Mouse (Mus musculus) megakaryocyte-erythroid progenitor cell, adult 5 weeks (primary cell): Measurements from ENCODE around the gene Gm8653. TPM values are rescaled to one million over a fixed set of nuclear protein-coding genes. Genes with fewer than 3 reads are reported as not detected.

Source experiments
- polyA plus RNA-seq: library from polyadenylated mRNA; stranded (reverse); fragments of >175 nt; gene quantifications from 2 replicates; pipeline ENCODE4 v1.2.3, GENCODE M21; 2012

The Gm8653 gene
- polyA plus RNA-seq: not detected in 2 replicates

DNA sequence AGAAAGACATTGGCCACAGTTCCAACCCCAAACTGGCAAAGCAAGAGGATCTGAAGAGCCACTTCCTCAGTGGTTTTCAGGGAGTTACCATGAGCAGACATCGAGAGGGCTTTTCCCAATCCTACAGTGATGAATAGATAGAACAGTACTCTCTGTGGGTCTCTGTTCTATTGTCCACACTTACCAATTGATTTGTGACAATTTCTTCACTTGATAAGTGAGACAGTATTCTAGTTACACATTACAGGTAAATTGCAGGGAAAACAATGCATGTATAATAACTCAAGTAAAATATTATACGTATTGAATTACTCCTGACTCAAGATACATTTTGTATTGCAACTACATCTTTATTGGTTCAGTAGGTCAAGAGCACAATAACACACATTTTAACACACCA is at the start of gene Gm8653:
TSS of gene Gm8653 (minus strand) at position 101 of the 400 bp plus-strand sequence.

DNA sequence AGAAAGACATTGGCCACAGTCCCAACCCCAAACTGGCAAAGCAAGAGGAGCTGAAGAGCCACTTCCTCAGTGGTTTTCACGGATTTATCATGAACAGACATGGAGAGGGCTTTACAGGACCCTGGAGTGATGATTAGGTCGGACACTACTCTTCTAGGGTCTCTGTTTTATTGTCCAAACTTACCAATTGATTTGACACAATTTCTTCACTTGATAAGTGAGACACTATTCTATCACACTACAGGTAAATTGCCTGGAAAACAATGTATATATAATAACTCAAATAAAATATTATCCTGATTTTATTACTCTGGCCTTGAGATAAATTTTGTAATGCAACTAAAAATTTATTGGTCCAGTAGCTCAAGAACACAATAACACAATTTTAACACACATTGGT is 28.3 kb upstream of the Gm8653 start, which contains the start of gene Gm8453:
TSS of gene Gm8453 (minus strand) at position 101 of the 400 bp plus-strand sequence.

DNA sequence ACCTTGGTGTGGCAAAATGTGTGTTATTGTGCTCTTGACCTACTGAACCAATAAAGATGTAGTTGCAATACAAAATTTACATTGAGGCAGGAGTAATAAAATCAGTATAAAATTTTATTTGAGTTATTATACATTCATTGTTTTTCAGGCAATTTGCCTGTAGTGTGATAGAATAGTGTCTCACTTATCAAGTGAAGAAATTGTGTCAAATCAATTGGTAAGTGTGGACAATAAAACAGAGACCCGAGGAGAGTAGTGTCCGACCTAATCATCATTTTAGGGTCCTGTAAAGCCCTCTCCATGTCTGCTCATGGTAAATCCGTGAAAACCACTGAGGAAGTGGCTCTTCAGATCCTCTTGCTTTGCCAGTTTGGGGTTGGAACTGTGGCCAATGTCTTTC is 12.0 kb downstream of the Gm8653 start, which contains the start of gene Vmn1r143:
TSS of gene Vmn1r143 (plus strand) at position 301 of the 400 bp plus-strand sequence.

DNA sequence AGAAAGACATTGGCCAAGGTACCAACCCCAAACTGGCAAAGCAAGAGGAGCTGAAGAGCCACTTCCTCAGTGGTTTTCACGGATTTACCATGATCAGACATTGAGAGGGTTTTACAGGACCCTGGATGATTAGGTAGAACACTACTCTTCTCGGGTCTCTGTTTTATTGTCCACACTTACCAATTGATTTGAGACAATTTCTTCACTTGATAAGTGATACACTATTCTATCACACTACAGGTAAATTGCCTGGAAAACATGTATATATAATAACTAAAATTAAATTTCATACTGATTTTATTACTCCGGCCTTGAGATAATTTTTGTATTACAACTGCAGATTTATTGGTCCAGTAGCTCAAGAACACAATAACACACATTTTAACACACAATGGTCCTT is 37.1 kb downstream of the Gm8653 start, which contains the start of gene Vmn1r142:
TSS of gene Vmn1r142 (minus strand) at position 101 of the 400 bp plus-strand sequence.

Other genes with a start within 250 kb of the Gm8653 start
- not detected in 2 replicates for gene Vmn1r137, start 206.7 kb downstream of the Gm8653 start, polyA plus RNA-seq
- gene Vmn1r138, start 172.4 kb downstream of the Gm8653 start, polyA plus RNA-seq: not detected in 2 replicates
- not detected in 2 replicates for gene Gm6176, start 145.0 kb downstream of the Gm8653 start, polyA plus RNA-seq
- not detected in 2 replicates for gene Vmn1r139, start 132.2 kb downstream of the Gm8653 start, polyA plus RNA-seq
- not detected in 2 replicates for gene Gm16451, start 83.0 kb downstream of the Gm8653 start, polyA plus RNA-seq
- gene Gm10666, start 66.5 kb downstream of the Gm8653 start, polyA plus RNA-seq: not detected in 2 replicates
- gene Vmn1r142, start 37.2 kb downstream of the Gm8653 start, polyA plus RNA-seq: not detected in 2 replicates
- gene Vmn1r143, start 11.9 kb downstream of the Gm8653 start, polyA plus RNA-seq: not detected in 2 replicates
- gene Gm8453, start 28.2 kb upstream of the Gm8653 start, polyA plus RNA-seq: not detected in 2 replicates
- gene Gm4187, start 128.5 kb upstream of the Gm8653 start, polyA plus RNA-seq: not detected in 2 replicates
- not detected in 2 replicates for gene Gm8660, start 169.8 kb upstream of the Gm8653 start, polyA plus RNA-seq
- gene Vmn1r148, start 212.3 kb upstream of the Gm8653 start, polyA plus RNA-seq: not detected in 2 replicates
- gene Vmn1r149, start 237.0 kb upstream of the Gm8653 start, polyA plus RNA-seq: not detected in 2 replicates